Mouse (Mus musculus) thymus, adult 2 months (tissue): ENCODE measurements around the gene Izumo2.

ENCODE experiments used
- CTCF ChIP-seq: fragments of 200-500 bp; IDR thresholded peaks from 2 replicates; pipeline ENCODE4 v1.5.1; 2012; ENCODE audit warnings: mild to moderate bottlenecking, control low read depth, low read length, moderate library complexity, borderline replicate concordance; ENCODE audit not compliant: control insufficient read depth, poor library complexity, insufficient read depth; ENCODE audit errors: extremely low read depth
- POLR2A ChIP-seq: fragments of 200-500 bp; IDR thresholded peaks from 2 replicates; pipeline ENCODE4 v1.6.1; 2012; ENCODE audit warnings: mild to moderate bottlenecking, low read length, control low read depth, moderate library complexity; ENCODE audit not compliant: control insufficient read depth, poor library complexity, insufficient read depth; ENCODE audit errors: extremely low read depth

DNA sequence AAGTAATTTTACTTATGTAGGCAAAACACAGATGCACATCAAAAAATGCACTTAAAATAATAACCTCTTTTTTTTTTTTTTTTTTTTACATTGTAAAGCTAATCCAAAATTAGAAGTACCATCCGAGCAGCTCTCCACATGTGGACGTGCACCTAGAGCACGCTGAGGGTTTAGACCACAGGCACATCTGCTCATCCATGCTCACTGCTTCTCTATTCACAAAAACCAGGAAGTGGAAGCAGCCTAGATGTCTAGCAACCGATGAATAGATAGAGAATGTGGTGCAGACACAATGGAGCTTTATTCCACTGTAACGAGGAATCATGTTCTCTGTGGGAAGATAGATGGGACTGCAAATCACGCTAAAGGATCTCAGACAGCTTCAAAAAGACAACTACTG, 33.4 kb upstream of the Izumo2 start:
- no peak for TF ChIP-seq CTCF
- no peak for TF ChIP-seq POLR2A
